Mouse (Mus musculus): ENCODE data around the gene 2310022A10Rik. TPM values are rescaled to one million over a fixed set of nuclear protein-coding genes. Genes with fewer than 3 reads are reported as not detected.

Gene 2310022A10Rik
- polyA plus RNA-seq (2012; rRNA removed): 39.4 and 40.2 TPM in 2 replicates

GRCm38 (mm10) chr7:27552931-27553513, at the start of gene 2310022A10Rik, which contains the start of gene Pld3:
Gene 2310022A10Rik (plus strand): TSS chr7:27553233.
Gene Pld3 (minus strand): TSS chr7:27553218.

GRCm38 (mm10) chr7:27522967-27523366, 30.1 kb upstream of the 2310022A10Rik start, which contains the start of gene Hipk4:
Gene Hipk4 (plus strand): TSS chr7:27523267.

GRCm38 (mm10) chr7:27591266-27592216, 38.5 kb downstream of the 2310022A10Rik start, which contains the start of gene Akt2:
Gene Akt2 (plus strand): TSS chr7:27591552.

Other genes starting within 250 kb of the 2310022A10Rik start
- gene Ltbp4, start 215.5 kb upstream of the 2310022A10Rik start, polyA plus RNA-seq (2012; rRNA removed): 26.0 and 28.6 TPM in 2 replicates
- gene Shkbp1, start 197.2 kb upstream of the 2310022A10Rik start, polyA plus RNA-seq (2012; rRNA removed): 100 and 119 TPM in 2 replicates
- gene Gm20479, start 195.8 kb upstream of the 2310022A10Rik start, polyA plus RNA-seq (2012; rRNA removed): 0.23 and 0.27 TPM in 2 replicates
- gene Sptbn4, start 105.5 kb upstream of the 2310022A10Rik start, polyA plus RNA-seq (2012; rRNA removed): 53.2 and 53.7 TPM in 2 replicates
- 13.4 and 15.1 TPM in 2 replicates for gene Blvrb, start 105.3 kb upstream of the 2310022A10Rik start, polyA plus RNA-seq (2012; rRNA removed)
- gene Sertad3, start 79.5 kb upstream of the 2310022A10Rik start, polyA plus RNA-seq (2012; rRNA removed): 5.5 and 6.5 TPM in 2 replicates
- 4.4 and 5.2 TPM in 2 replicates for gene Sertad1, start 66.3 kb upstream of the 2310022A10Rik start, polyA plus RNA-seq (2012; rRNA removed)
- 1.3 and 2.6 TPM in 2 replicates for gene Prx, start 53.9 kb upstream of the 2310022A10Rik start, polyA plus RNA-seq (2012; rRNA removed)
- 0.95 and 0.97 TPM in 2 replicates for gene Hipk4, start 30.0 kb upstream of the 2310022A10Rik start, polyA plus RNA-seq (2012; rRNA removed)
- gene Pld3, start within 50 bp of the 2310022A10Rik start, polyA plus RNA-seq (2012; rRNA removed): 255 TPM in 2 replicates
- gene Akt2, start 38.3 kb downstream of the 2310022A10Rik start, polyA plus RNA-seq (2012; rRNA removed): 61.1 and 64.9 TPM in 2 replicates
- 87.6 and 93.0 TPM in 2 replicates for gene Ttc9b, start 100.7 kb downstream of the 2310022A10Rik start, polyA plus RNA-seq (2012; rRNA removed)
- 93.2 and 95.2 TPM in 2 replicates for gene Map3k10, start 121.4 kb downstream of the 2310022A10Rik start, polyA plus RNA-seq (2012; rRNA removed)
- gene Zfp607b, start 136.1 kb downstream of the 2310022A10Rik start, polyA plus RNA-seq (2012; rRNA removed): 10.1 and 11.0 TPM in 2 replicates
- 35.4 and 36.0 TPM in 2 replicates for gene Zfp60, start 178.2 kb downstream of the 2310022A10Rik start, polyA plus RNA-seq (2012; rRNA removed)